Mouse (Mus musculus) liver, adult 10 weeks (tissue): ENCODE results near the gene Olfr516. TPM values are rescaled to one million over a fixed set of nuclear protein-coding genes. Genes with fewer than 3 reads are reported as not detected.

ENCODE experiments used
- polyA plus RNA-seq: library from polyadenylated mRNA; stranded (reverse); fragments of 350-450 nt; fragmentation: Illumina TruSeq; extraction: RNeasy Lipid Tissue Mini Kit (QIAGEN cat#74804); gene quantifications from one replicate; pipeline ENCODE4 v1.2.3, GENCODE M21; 2014; ENCODE audit warnings: low read depth, low replicate concordance

Gene Olfr516
- polyA plus RNA-seq = not detected

GRCm38 (mm10) chr7:108850429-108850828, at the start of gene Olfr516:
Gene Olfr516 (minus strand): TSS chr7:108850529.

GRCm38 (mm10) chr7:108894320-108894719, 44.0 kb upstream of the Olfr516 start, which contains the start of gene Olfr519:
Gene Olfr519 (minus strand): TSS chr7:108894420.

GRCm38 (mm10) chr7:108884906-108885305, 34.6 kb upstream of the Olfr516 start, which contains the start of gene Olfr518:
Gene Olfr518 (minus strand): TSS chr7:108885006.

GRCm38 (mm10) chr7:108872279-108872678, 21.9 kb upstream of the Olfr516 start, which contains the start of gene Olfr517:
Gene Olfr517 (minus strand): TSS chr7:108872379.

GRCm38 (mm10) chr7:108825897-108826296, 24.4 kb downstream of the Olfr516 start, which contains the start of gene Olfr514:
Gene Olfr514 (minus strand): TSS chr7:108825997.

Other genes with a start within 250 kb of the Olfr516 start
- not detected for gene Olfr506, start 239.7 kb downstream of the Olfr516 start, polyA plus RNA-seq
- not detected for gene Olfr507, start 228.7 kb downstream of the Olfr516 start, polyA plus RNA-seq
- not detected for gene Olfr508, start 220.5 kb downstream of the Olfr516 start, polyA plus RNA-seq
- not detected for gene Olfr509, start 198.6 kb downstream of the Olfr516 start, polyA plus RNA-seq
- not detected for gene Olfr510, start 184.1 kb downstream of the Olfr516 start, polyA plus RNA-seq
- not detected for gene Olfr512, start 137.2 kb downstream of the Olfr516 start, polyA plus RNA-seq
- gene Olfr513, start 99.6 kb downstream of the Olfr516 start, polyA plus RNA-seq = not detected
- not detected for gene Olfr514, start 24.5 kb downstream of the Olfr516 start, polyA plus RNA-seq
- not detected for gene Olfr517, start 21.9 kb upstream of the Olfr516 start, polyA plus RNA-seq
- gene Olfr518, start 34.5 kb upstream of the Olfr516 start, polyA plus RNA-seq = not detected
- not detected for gene Olfr519, start 43.9 kb upstream of the Olfr516 start, polyA plus RNA-seq
- gene Nlrp10, start 79.6 kb upstream of the Olfr516 start, polyA plus RNA-seq = 0.11 TPM
- 21.0 TPM for gene Eif3f, start 83.9 kb upstream of the Olfr516 start, polyA plus RNA-seq
- not detected for gene Tub, start 99.8 kb upstream of the Olfr516 start, polyA plus RNA-seq
- 0.37 TPM for gene Ric3, start 232.8 kb upstream of the Olfr516 start, polyA plus RNA-seq